Mouse (Mus musculus) erythroblast, adult 5-6 weeks (primary cell): Measurements from ENCODE around the gene Cc2d2a. TPM values are rescaled to one million over a fixed set of nuclear protein-coding genes. Genes with fewer than 3 reads are reported as not detected.

Source experiments
- ATAC-seq: replicated peaks from 2 replicates; pipeline ENCODE4 v1.8.0; 2016; ENCODE audit warnings: moderate number of reproducible peaks, mild to moderate bottlenecking, moderate TSS enrichment, inconsistent platforms; ENCODE audit not compliant: poor library complexity, low FRiP score, severe bottlenecking
- total RNA-seq, 2 experiments: library from RNA; stranded (forward) in 1 of 2; stranded (reverse) in 1 of 2; fragments of 150-400 nt in 1 of 2; fragments of 200-764, 138-1000 nt in 1 of 2; gene quantifications; 2 replicates each; pipeline versions ENCODE4 v1.2.3 to v1.2.4; 2015 to 2017; ENCODE audit warnings: low replicate concordance in 2 of 2

The Cc2d2a gene
- total RNA-seq (2015; ENCODE audit: low replicate concordance) (1.5 TPM in 1 of 2 replicates, not detected in the other), total RNA-seq (2017; ENCODE audit: low replicate concordance) (0.34 and 0.98 TPM in 2 replicates)

DNA sequence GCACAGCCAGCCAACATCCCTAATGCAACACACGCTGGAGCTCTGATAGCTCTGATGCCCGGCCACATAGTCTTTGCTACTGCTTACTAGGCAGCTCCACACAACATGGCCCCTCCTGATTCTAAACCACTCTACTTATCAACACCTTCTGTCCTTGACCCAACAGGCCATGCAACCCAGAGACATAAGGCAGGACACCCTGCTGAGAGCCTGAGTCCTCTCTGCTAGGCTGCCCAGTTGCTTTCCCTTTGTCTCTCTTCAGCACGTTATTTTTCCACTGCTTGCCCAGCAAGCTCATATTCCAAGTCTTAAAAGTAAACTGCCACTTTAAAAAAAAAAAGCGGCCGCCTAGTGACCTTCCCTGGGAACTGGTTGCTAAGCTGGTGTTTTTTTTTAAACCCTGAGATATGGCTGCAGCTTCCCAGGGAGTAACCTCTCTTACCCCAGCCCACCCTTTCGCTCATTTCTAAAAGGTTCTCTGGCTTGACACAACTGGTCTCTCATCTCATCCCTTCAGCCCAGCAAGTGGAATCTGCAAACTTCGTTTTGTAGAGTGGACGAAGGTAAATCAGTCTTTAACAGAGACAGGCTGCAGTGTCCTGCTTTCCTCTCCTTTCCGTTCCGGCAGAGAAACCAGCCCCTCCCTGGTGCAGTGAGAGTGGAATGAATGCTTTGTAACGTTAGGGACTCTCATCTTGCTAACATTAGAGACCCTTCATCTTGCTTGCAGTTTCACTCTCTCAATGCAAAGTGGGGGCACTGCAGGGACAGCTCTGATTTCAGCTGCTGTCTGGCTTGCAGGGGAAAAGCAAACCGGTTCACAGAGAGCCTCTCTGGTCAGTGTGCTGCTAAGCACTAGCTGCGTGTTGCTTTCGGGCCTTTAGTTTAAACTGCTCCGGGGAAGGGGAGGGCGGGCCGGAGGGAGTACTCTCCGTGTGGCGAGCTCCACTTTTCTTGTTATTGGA lies at the start of gene Cc2d2a:
Cc2d2a (plus strand) TSS at position 350 of the 965 bp plus-strand sequence.
- ATAC-seq = no peak

DNA sequence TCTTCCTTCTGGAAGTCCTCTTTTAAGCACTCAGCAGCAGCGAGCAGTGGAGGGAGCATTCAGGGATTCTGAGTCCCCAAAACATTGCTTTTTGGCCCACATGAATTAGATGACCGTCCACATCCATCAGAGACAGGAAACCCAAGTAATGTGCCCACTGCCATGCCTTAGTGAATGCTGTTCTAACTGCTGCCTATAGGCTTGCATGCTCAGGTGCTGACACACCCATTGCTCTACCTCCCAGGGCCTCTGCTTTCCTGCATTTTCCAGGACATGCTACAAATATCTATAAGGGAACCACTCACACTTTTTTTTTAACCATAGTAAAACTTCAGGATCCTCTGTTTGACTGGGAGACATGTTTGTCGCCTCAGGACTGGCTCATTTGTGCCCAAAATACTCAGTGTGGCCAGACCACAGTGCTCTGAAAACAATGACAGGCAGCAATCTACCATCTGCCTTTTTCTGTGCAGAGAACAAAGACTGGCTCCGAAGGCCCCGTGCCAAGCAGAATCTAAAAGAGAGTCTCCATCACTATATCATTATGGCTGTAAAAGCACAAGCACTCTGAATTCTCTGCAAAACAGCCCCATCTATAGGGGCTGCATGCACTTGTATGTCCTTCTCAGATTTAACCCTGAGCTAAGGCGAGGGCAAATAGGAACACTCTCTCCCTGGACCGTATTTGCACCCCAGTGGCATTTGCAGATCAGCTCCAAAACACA lies 40.4 kb upstream of the Cc2d2a start:
- ATAC-seq = no peak

DNA sequence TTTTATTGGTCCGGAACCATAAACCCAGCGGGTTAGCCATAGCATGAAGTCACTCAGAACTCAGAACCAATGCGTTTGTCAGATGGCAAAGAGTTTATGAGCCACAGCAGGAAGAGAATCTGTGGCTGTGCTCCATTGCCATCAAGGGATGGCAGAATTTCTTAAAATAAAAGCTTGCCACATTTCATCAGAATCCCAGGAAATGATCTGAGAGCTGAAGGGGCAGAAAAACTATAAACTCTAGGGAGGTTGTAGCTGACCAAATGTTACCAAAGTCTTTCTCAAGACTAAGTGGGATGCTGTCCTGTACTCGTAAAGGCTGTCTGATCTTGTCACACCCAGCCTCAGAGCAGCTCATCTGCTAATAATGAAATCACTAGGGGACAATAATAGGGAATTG lies 36.7 kb upstream of the Cc2d2a start:
- no peak for ATAC-seq

DNA sequence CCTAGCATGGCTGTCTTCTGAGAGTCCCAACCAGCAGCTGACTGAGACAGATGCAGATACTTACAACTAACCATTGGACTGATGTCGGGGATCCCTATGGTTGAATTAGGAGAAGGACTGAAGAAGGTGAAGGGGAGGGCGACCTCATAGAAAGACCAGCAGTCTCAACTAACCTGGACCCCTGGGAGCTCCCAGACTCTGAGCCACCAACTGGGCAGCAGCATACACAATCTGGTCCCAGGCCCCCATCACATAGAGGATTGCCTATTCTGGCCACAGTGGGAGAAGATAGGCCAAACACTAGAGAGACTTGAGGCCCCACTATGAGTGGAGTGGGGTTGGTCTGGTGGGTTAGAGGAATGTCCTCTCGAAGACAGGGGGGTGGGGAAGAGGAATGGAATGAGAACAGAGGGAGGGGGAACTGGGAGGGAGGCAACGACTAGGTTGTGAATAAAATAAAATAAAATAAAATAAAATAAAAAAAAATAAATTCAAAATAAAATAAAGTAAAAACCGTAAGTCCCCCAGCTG lies 28.0 kb upstream of the Cc2d2a start:
- no peak for ATAC-seq

DNA sequence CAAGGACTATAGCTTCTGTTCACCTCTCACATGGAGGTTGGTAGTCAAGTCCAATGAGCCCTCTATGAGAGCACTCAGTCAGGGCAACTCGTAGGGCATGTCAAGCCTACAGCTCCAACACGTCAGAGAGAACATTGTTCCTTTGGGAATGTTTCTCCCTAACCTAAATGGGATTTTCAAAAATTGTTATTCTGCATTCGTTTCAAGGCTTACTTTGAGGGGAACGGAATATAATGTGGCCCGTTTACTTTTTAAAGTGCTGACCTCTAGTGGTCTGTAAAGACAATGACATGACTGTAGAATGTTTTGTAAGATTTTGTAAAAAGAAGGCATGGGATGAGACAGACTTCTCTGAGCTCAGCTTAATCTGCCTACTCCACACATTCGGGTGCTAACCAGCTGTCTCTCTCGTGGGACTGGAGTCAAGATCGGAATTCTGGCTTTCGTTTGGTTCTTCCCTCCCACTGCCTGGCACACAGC lies 27.5 kb upstream of the Cc2d2a start:
- ATAC-seq = no peak

DNA sequence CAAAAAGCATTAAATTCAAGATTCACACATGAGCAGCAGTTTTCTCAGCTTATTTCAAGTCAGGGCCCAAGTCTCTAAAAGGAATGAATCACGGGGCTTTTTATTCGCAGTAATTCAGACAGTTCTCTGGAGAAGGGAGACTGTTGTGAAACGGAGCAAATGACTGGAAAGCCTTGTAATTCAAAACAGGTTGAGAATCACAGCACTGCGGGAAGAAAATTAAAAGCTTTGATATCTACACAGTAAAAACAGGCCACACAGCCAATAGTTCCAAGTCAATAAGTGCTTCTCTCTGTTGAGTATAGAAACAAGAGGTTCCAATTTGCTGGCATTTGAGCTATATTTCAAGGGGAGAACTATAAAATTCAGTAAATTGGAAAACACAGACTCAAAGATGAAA lies 17.1 kb upstream of the Cc2d2a start:
- ATAC-seq = no peak

DNA sequence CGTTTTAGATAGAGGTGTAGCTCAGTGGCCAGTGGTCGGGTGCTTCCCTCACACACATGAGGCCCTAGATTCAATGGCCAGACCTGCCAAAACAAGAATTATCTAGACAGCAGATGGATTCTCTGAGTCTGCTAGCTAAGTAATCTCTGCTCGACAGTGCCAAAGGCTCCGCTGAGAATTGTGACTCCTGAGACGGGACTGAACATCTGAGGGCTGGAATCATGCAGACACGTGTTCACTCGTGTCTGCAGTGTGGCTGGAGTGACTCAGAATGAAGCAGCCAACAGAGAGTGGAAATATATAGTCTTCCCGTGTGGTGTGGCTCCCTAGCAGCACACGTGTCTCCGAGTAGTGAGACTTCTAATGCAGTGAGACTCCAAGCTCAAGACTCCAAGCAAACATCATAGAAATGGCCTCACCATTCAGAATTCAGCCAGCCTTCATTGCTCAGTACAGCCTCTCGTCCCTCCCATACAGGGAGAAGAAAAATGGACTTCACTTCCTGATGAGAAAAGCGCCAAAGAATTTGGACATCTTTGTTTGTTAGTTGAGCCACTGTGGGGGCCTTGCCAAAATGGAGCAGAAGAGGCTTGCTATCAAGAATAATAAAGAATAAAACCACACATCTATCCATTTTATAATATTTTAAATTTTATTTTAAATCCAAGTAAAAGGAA lies 14.9 kb upstream of the Cc2d2a start:
- no peak for ATAC-seq

DNA sequence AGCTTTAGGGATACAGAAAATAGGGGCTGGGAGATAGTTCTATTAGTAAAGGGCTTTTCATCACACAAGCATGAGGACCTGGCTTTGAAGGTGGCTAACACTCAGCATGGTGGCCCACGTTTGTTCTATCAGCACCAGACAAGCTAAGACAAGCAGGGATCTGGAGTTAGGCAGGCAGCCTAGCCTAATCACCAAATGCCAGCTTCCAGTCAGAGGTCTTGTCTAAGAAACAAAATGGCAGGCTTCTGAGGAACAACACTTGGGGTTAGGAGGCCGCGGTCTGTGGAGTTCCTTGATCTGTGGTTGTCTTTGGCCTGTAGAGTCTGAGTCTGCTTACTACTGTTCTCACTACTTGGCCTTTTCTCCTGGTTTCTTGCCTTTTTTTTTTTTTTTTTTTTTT lies 648 bp upstream of the Cc2d2a start:
- ATAC-seq = no peak

DNA sequence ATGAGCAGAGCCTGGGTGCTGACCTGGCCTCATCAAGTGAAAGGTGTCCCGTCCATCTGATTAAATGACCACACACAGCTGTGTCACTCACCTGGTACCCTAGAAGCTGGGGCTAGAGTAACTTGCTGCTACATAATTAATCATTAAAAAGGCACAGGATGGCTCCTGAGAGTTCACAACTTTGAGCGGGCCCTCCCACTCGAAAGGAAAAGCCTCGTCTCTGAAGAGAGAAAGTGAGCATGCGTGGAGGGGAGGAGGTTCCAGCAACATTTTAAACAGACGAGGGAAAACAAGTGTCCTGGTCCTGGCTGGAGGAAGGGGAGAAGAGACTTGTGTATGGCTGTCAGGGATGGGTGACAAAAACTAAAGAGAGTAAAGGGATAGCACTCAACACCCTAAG lies 1.4 kb downstream of the Cc2d2a start:
- no peak for ATAC-seq

DNA sequence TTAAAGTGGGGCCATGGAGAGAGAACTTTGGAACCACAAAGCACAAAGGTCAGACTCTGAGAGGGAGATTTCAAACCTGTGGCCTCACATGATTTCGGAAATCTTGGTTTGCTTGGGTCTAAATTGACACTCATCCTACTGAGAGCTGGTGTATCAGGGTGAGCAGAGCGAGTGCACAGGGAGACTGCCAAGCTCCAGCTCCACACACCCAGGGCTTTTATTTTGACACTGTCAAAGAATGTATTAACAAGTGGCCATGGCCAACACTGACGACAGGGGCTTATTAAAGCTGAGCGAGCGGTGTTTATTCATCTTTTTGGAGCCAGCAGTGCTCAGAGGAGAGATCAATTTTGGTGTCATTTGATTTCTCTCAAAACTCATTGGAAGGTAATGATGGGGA lies 3.0 kb downstream of the Cc2d2a start:
- no peak for ATAC-seq

DNA sequence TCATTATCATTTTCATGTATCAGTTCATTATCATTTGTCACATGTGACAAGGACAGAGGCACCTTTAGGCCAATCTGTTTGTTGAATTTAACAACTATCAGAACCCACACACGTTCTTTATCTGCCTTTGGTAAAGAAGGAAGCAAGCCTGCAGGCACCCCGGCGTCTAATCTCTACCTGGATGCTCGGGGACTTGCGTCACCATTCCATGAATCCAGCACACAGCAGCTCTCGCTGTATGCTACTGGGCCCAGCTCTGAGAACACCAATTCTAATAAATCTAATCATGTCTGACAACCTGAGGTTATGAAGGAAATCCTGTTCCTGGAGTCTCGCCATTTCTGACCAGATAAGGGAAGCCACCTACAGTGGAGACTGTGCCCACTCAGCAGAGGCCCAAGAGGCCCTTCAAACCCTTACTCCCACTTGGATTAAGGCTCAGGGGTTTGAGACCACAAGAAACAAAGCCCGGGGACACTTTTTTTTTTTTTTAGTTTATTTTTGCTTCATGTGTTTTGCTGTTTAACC lies 7.0 kb downstream of the Cc2d2a start:
- no peak for ATAC-seq

DNA sequence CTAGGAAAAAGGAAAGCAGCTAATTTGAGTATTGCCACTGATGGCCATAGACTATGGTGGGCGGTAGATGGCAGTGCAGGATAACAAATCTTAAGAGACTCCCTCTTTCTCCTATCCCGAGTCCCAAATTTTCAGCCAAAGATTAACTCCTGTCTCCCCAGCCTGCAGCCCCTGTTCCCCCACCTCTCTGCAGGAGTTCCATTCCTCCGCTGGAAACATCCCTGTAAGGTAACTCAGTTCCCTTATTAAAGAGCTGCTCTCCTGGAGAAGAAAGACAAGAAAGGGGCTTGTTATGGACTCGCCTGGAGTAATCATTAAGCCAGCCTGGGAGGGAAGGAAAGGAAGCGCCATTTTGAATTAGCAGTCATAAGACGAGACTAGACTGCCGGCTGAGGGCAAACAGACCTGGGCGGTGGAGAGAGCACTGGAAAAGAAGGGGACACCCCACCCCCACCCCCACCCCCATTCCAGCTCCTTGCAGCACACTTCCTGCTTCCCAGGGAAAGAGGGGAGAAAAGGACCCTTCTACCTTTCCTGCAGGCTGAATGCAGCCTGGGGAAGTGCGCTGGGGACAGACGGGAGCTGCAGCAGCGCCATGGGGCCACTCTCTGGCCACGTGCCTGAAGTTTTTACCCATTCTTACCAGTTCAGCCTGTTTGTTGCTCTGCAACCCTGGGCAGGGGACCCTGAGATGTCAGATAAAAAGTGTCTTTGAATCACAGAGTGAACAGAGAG lies 10.2 kb downstream of the Cc2d2a start:
- ATAC-seq = no peak

DNA sequence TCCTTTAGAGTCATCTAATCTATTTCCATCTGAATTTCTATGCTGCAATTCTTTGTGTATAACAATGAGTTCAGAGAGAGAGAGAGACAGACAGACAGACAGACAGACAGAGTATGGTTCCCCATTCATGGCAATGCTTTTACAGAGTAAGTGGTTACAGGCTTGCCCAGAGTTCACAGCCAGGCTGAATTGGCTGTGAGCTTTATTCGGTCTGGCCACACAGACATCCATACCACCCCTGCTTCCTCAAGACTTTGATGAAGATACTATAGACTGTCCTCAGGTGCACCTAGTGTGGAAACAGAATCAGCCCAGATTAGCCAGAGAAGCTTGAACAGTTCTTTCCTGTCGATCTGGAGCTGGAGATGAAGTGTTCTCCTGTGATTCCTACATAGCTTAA lies 10.9 kb downstream of the Cc2d2a start:
- no peak for ATAC-seq

DNA sequence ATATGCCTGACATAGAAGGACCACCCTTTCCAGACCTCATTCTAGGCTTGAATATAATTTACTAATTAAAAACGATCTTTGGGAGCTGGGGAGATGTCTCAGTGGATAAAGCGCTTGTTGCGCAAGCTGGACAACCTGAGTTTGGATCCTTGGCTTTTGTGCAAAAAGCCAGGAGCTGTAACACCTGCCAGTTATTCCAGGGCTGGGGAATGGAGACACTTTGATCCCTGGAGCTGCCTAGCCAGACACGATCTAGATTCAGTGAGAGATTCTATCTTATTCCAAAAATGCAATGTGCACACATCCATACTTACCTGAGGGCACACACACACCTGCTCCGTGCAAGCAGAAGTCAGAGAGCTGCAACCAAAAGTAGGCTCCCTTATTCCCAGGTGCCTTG lies 23.3 kb downstream of the Cc2d2a start:
- ATAC-seq = no peak

DNA sequence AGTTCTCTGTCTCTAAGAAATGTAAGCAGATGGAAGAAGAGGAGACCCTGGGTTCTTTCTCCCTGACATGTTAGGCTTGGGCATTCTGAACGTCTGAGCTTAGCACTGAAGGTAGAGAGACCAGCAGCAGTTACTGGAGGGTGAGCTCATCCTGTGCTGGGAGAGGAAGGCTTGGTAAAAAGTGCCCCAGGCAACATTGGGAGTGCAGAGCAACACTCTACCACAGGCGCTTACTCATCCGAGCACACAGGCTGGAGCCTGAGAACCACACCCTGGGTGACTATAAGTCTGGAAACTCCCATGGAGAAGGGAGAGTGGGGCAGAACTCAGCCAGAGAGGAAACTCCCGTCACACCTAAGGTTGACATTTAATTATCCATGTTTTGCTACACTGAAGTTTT lies 30.3 kb downstream of the Cc2d2a start:
- no peak for ATAC-seq

DNA sequence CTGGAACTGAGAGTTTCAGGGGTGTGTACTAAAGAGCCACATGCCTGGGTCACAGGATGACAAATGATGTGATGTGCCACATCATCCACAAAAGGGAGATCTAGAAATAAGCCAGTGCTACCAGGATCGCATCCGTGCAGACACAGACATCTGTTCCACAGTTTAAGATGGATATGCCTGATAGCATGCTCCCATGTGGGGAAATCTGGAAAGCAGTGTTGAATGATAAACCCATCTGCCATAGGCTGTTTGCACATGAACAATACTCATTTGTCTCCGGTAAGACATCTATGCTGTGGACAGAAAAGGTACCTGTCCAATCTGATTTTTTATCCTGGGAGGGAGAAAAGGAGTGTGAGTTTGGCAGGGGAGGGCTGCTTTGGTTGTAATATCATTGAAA lies 35.0 kb downstream of the Cc2d2a start:
- ATAC-seq = no peak

DNA sequence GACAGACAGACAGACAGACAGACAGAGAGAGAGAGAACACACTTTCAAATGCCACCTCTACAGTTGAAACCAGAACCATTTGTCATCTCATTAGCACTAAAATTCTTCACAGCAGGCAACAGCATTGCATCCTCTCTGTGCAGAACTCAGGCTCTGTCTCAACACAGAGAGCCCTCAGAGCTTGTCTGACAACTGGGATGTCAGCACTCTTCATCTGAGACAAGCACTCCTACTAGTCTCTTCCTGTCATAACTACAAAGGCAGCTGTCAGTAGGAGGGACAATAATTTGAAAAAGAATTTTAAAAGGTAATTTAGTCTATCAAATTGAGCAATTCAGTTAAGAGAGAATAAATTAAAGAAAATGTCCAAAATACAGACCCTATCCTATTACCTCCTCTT lies 37.1 kb downstream of the Cc2d2a start:
- ATAC-seq = no peak

DNA sequence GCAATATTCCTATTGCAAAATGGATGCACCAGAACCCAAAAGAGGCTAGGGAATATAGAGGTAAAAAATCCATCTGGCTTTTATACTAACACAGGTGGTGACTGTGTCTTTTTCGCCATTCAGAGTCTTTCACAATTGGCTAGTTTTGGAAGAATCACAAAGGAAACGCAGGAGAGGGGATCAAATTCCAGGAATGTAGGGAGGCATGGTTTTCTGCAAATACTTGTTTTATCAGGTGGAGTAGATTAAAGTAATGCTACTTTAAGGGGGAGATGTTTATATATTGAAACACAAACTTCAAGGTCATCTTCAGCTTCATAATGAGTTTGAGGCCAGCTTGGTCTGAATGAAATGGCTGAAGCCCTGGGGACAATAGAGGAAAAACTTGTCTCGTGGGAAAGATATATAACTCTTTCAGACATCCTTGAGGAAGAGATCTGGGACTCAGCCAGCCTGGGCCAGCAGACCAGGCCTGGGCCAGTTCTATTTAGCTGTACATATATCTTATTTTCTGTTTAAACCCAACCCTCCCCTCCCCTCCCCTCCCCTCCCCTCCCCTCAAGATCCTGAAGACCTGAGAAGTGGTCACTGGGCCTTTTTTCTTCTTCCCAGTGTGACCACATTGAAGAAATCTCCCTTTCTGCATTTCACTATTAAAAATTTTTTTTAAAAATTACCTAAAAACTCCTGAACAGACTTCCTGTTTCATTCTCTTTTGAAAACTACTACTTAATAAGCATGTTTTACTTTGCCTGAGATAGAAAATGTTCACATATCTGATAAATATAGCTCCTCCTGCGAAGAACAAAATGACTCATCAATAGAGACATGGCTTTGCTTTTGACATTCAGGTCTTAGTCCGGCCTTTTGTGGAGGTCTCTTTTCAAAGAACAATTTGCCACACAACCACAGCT lies 59.6 kb downstream of the Cc2d2a start:
- no peak for ATAC-seq
